Mouse (Mus musculus): ENCODE results near the gene Phrf1.

DNA sequence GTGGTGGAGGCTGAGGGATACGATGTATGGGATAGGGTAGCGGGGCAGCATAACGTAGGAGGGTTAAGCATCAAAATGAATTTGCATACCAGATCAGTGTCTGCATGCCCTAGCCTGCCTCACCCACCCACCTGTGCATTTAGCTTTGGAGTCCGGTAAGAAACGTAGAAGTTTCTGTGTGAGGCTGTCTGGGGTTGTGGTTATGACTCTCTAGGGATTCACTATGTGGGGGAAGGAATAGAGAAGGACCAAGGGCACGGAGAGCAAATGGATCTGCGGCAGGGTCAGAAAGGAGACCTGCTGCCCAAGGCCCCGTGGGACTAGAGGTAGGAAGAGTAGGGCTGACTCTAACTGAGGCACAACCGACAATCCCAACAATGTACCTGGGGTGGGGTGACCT lies 46.8 kb downstream of the Phrf1 start:
- TF ChIP-seq POLR2A (IDR thresholded peaks at IDR 0.05; ENCODE audit: insufficient read depth, low read length) (no peak), CTCF (IDR thresholded peaks at IDR 0.05; ENCODE audit: low read depth, low read length) (no peak), EP300 (IDR thresholded peaks at IDR 0.05; ENCODE audit: insufficient read depth, low read depth, low read length) (no peak)
